Comparison of ENCODE assay signal across 14 mouse cellular contexts in genomic region chr5:120777478-120777877, GRCm38 (mm10). TPM values are rescaled to one million over a fixed set of nuclear protein-coding genes. Genes with fewer than 3 reads are reported as not detected.
DNase-seq lines count a peak whose midpoint lies in the region; ATAC-seq lines count a peak whose summit lies in the region.
"Had no signal": no experiment of that assay in that cellular context is flagged by ENCODE, and none has a peak within 500 bp of the region (broad histone marks: within the 10 kb centered on the region; RNA-seq: fewer than 3 reads in every experiment).

Gene Oas3, minus strand, starts transcription at chr5:120777661.

- peak within 1 kb of the TSS; percentile 52 for H3K4me2 ChIP-seq in liver, embryonic 15.5 days
- H3K4me2 ChIP-seq in liver, embryonic 12.5 days = no peak within 1 kb of the TSS
- H3K4me2 ChIP-seq: heart, embryonic 13.5 days; hindbrain, embryonic 15.5 days; lung, embryonic 15.5 days; stomach, embryonic 15.5 days had no signal

- H3K27ac ChIP-seq in liver, embryonic 15.5 days (replicated peaks) = no peak within 1 kb of the TSS
- no peak within 1 kb of the TSS for H3K27ac ChIP-seq in liver, embryonic 12.5 days
- H3K27ac ChIP-seq in hindbrain, embryonic 10.5 days = no peak within 1 kb of the TSS
- H3K27ac ChIP-seq: heart, embryonic 13.5 days; hindbrain, embryonic 15.5 days; lung, embryonic 15.5 days; stomach, embryonic 15.5 days had no signal

- peaks cover 33% of the 10 kb centered on the region for H3K4me1 ChIP-seq in liver, embryonic 15.5 days (replicated peaks)
- H3K4me1 ChIP-seq in liver, embryonic 12.5 days = 0 out of 2 replicates have a peak, but pooled peaks cover 4% of the 10 kb centered on the region
- 0 out of 2 replicates have a peak, but pooled peaks cover 7% of the 10 kb centered on the region for H3K4me1 ChIP-seq in hindbrain, embryonic 10.5 days (replicated peaks)
- H3K4me1 ChIP-seq: hindbrain, embryonic 15.5 days; lung, embryonic 15.5 days; stomach, embryonic 15.5 days had no signal

- H3K36me3 ChIP-seq in liver, embryonic 15.5 days (replicated peaks) = no peaks in the 10 kb centered on the region
- H3K36me3 ChIP-seq in liver, embryonic 12.5 days = no peaks in the 10 kb centered on the region
- no peaks in the 10 kb centered on the region for H3K36me3 ChIP-seq in hindbrain, embryonic 10.5 days
- H3K36me3 ChIP-seq: heart, embryonic 13.5 days; hindbrain, embryonic 15.5 days; lung, embryonic 15.5 days; stomach, embryonic 15.5 days had no signal

- peak; percentile 72 for DNase-seq in CD4-positive helper T cell, adult 2 months (ENCODE audit: low read depth, low spot score)
- no peak for DNase-seq in heart, adult 11 months
- DNase-seq in urinary bladder, postnatal 14 days (ENCODE audit: low spot score) = no peak
- DNase-seq in hindbrain, embryonic 10.5 days (ENCODE audit: low spot score) = no peak
- DNase-seq: cerebellum, postnatal 36 days had no signal

- no peak for ATAC-seq in liver, embryonic 15.5 days (ENCODE audit: insufficient read depth)
- ATAC-seq in liver, embryonic 12.5 days = no peak
- peak; percentile 83 for ATAC-seq in erythroblast, adult 5-6 weeks (replicated peaks; ENCODE audit: low FRiP score, poor library complexity, severe bottlenecking)
- peak; percentile 42; the same call in 1 of the 2 replicates for ATAC-seq in monocyte, adult 5-6 weeks (replicated peaks; ENCODE audit: insufficient number of reproducible peaks, low FRiP score, low TSS enrichment, poor library complexity, severe bottlenecking)

- no peaks in the 10 kb centered on the region for H3K9me3 ChIP-seq in liver, embryonic 15.5 days (replicated peaks)
- no peaks in the 10 kb centered on the region for H3K9me3 ChIP-seq in liver, embryonic 12.5 days (replicated peaks)
- no peaks in the 10 kb centered on the region for H3K9me3 ChIP-seq in hindbrain, embryonic 10.5 days
- H3K9me3 ChIP-seq: heart, embryonic 13.5 days; hindbrain, embryonic 15.5 days; lung, embryonic 15.5 days; stomach, embryonic 15.5 days had no signal

- no peaks in the 10 kb centered on the region for H3K27me3 ChIP-seq in liver, embryonic 15.5 days
- no peaks in the 10 kb centered on the region; the same call in 1 of the 2 replicates for H3K27me3 ChIP-seq in liver, embryonic 12.5 days (replicated peaks)
- no peaks in the 10 kb centered on the region for H3K27me3 ChIP-seq in hindbrain, embryonic 10.5 days (ENCODE audit: insufficient read depth, poor library complexity, severe bottlenecking)
- H3K27me3 ChIP-seq: heart, embryonic 13.5 days; hindbrain, embryonic 15.5 days; lung, embryonic 15.5 days; stomach, embryonic 15.5 days had no signal

- peak within 1 kb of the TSS; percentile 20; the same call in 1 of the 2 replicates for H3K4me3 ChIP-seq in liver, embryonic 15.5 days (replicated peaks)
- no peak within 1 kb of the TSS for H3K4me3 ChIP-seq in liver, embryonic 12.5 days
- H3K4me3 ChIP-seq in hindbrain, embryonic 10.5 days = no peak within 1 kb of the TSS
- H3K4me3 ChIP-seq: heart, embryonic 13.5 days; hindbrain, embryonic 15.5 days; lung, embryonic 15.5 days; stomach, embryonic 15.5 days had no signal

- 42% methylated on average over 9 of the region's 9 CpGs for WGBS in liver, embryonic 15.5 days (ENCODE audit: insufficient replicate concordance)
- WGBS in liver, embryonic 12.5 days (ENCODE audit: insufficient replicate concordance) = 60% methylated on average over 9 of the region's 9 CpGs
- 77% methylated on average over 9 of the region's 9 CpGs for WGBS in hindbrain, embryonic 10.5 days

- H3K9ac ChIP-seq in liver, embryonic 15.5 days = no peak within 1 kb of the TSS; the same call in 1 of the 2 replicates
- H3K9ac ChIP-seq in liver, embryonic 12.5 days = no peak within 1 kb of the TSS
- H3K9ac ChIP-seq: heart, embryonic 13.5 days; hindbrain, embryonic 15.5 days; lung, embryonic 15.5 days; stomach, embryonic 15.5 days had no signal

RNA-seq across cellular contexts. Expression of gene Oas3, which starts in this region (rescaled TPM):
- 1.0 and 1.3 TPM in 2 replicates for polyA plus RNA-seq in liver, embryonic 15.5 days (2015; fragmentation: Nextera tagmentation; extraction: Ambion mirVana)
- polyA plus RNA-seq in liver, embryonic 12.5 days (2016; fragmentation: Nextera tagmentation; extraction: Ambion mirVana) = 0.05 and 0.07 TPM in 2 replicates
- total RNA-seq in erythroblast, adult 5-6 weeks (2015; ENCODE audit: low replicate concordance) = 67.2 and 98.2 TPM in 2 replicates
- 75.8 and 76.4 TPM in 2 replicates for total RNA-seq in erythroblast, adult 5-6 weeks (2017; ENCODE audit: low replicate concordance)
- total RNA-seq in monocyte, adult 5-6 weeks (2017) = 6.3 to 13.2 TPM (median 8.3 TPM) in 3 replicates
- polyA plus RNA-seq in hindbrain, embryonic 10.5 days (2016; fragmentation: Nextera tagmentation; extraction: Ambion mirVana) = 0.16 TPM in 2 replicates
- total RNA-seq: left cerebral cortex, postnatal 25 days had no signal

Comparison
In these comparisons a context has a peak if more than half of its experiments do, and no peak if none do; other contexts are left out.
1. ATAC-seq: peak in erythroblast, adult 5-6 weeks (single experiment) and monocyte, adult 5-6 weeks (single experiment); none in liver, embryonic 15.5 days (single experiment) and liver, embryonic 12.5 days (single experiment).